Mouse (Mus musculus) gastrocnemius, postnatal 10 days (tissue): ENCODE data around the gene Crybg3. TPM values are rescaled to one million over a fixed set of nuclear protein-coding genes. Genes with fewer than 3 reads are reported as not detected.

Source experiments
- DNase-seq: peaks from one replicate; pipeline ENCODE4 v3.0.0; 2021; ENCODE audit warnings: mixed read lengths
- total RNA-seq, 2 experiments: library from RNA; stranded (reverse); gene quantifications; 2 replicates each; pipeline ENCODE4 v1.2.3; 2021

Crybg3 gene
- total RNA-seq, 2 experiments from 2014 or later, result 28.1 to 29.0 TPM

DNA sequence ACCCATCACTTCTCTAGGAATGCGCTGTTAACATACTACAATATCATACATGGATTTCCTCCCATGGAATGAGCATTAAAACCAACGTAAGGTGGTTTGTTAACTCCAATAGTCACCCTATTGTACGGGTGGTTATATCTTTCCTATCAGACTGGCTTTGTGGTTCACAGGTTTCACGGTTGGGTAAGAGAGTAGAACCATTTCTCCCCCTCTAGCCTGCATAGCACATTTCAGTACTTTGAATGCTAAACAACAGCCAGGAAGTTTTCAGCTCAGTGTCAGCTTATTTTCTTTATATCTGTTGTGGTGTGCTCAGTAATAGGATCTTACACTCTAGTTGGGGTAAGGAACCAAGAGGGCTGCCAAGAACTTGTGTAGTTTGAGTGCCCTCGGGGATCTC is 149.0 kb downstream of the Crybg3 start:
- no peak for DNase-seq

DNA sequence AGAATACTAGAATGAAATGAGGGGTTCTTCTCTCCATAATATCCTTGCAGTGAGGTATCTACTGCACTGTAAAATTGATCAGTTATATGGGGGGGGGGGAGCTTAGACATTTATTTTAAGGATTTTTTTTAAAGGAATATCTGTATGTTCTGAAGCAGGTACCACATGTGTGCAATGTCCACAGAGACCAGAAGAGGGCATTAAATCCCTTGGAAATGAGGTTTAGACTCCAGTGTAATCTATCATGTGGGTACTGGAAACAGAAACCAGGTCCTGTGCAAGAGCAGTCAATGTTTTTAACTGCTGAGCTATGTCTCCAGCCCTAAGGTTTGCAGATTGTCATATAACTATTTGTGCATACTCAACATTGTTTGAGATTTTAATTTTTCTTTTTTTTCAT is 151.7 kb downstream of the Crybg3 start:
- no peak for DNase-seq

DNA sequence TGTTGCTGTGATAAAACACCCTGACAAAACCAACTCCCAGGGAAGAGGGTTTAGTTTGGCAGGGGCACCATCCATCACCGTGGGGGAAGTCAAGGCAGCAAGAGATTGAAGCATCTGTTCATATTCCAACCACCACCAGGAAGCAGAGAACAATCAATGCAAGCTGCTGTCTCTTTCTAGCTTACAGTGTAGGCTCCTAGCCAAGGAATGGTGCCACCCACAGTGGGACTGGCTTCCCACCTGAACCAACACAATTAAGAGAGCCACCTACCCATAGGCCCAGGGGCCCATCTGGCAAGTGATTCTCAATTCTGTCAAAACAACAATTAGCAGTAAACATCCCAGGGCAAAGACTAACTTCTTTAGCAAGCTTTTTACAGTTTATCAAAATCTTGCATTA is 152.6 kb downstream of the Crybg3 start:
- no peak for DNase-seq

DNA sequence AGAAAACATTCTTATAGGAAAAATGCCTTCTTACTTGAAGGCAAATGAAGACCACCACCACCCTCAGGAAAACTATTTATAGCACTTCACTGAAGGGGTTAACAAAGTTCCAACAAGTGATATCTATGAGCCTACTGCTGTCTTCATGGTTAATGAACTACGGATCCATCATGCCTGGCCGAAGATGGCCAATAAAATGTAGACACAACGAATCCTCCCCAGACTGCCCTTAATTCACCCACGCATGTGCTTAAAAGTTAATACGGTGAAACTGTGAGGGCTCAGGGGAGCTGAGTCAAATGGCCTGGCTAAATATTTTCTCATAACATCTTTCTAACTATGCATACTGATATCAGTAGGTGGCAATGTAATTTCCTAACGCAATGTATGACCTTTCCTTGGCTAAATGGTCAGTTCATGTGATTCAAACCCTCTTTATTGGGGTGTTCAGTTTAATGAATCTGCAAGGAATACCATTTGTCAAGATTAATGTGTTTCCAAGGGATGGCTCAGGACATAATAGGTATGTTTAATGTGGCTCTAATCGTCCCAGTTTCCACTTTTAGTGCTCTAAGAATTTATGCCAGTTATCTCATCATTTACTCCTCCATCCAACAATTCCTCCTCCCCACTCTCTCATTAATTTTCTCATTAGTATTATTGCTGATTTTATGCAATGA is 155.8 kb downstream of the Crybg3 start:
- no peak for DNase-seq

Other genes starting within 250 kb of the Crybg3 start
- gene Olfr209, start 237.0 kb downstream of the Crybg3 start, total RNA-seq, result not detected
- gene Gabrr3, start 193.6 kb downstream of the Crybg3 start, total RNA-seq, result not detected
- gene Riox2, start 129.2 kb downstream of the Crybg3 start, total RNA-seq, result 10 to 100 TPM; 11.5 to 13.4 TPM
- gene Arl6, start 38.4 kb upstream of the Crybg3 start, total RNA-seq, result 1 to 10 TPM; 3.7 to 4.2 TPM